8 mouse cellular contexts compared by ENCODE assay signal in the genomic region with DNA sequence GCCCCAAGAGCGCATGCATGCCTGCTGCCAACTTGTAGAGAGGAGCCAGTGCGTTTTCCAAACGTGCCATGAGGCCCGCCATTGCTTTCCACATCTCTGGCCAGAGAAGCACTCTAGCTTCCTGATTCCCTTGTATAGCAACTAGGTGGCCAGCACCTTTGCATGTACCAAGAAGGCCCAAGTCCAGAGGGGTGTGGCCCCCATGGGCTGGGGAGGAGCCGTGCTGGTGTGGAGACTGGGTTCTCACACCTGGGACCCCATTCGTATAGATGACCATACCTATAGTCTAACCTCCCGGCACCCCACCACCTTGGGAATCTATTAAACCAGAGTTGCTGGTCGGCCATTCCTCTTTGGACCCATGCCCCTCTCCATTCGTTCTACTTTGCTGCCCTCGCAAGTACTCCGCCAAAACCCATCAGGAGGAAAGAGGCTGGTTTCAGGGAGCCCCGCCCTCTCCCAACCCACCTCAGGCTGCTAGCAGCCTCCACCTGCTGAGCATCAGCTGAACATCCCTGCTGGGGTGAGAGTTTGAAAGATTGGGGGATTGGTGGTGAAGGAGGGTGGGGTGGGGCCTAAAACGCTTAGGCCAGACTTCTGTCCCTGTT. TPM values are rescaled to one million over a fixed set of nuclear protein-coding genes. Genes with fewer than 3 reads are reported as not detected.
DNase-seq lines count a peak whose midpoint lies in the region; ATAC-seq and TF ChIP-seq lines count a peak whose summit lies in the region.

A gene (plus strand): TSS at position 474 of the 608 bp plus-strand sequence.

- peak within 1 kb of the TSS; percentile 54 for H3K9ac ChIP-seq in lung, postnatal 0 days (replicated peaks; ENCODE audit: low read depth)
- peak within 1 kb of the TSS; percentile 69 for H3K9ac ChIP-seq in midbrain, embryonic 14.5 days (replicated peaks; ENCODE audit: low read length)

- H3K9me3 ChIP-seq in lung, postnatal 0 days (ENCODE audit: low read length), result no peaks in the 10 kb centered on the region
- no peaks in the 10 kb centered on the region for H3K9me3 ChIP-seq in midbrain, embryonic 14.5 days (ENCODE audit: control insufficient read depth, low read length)

- H3K36me3 ChIP-seq in lung, postnatal 0 days (ENCODE audit: insufficient read depth, low read length), result no peaks in the 10 kb centered on the region
- H3K36me3 ChIP-seq in midbrain, embryonic 14.5 days (ENCODE audit: control insufficient read depth, insufficient read depth, low read length), result no peaks in the 10 kb centered on the region

- no peak for ATAC-seq in lung, postnatal 0 days
- no peak for ATAC-seq in hematopoietic stem cell, adult 5-6 weeks (replicated peaks in 1 of 2; ENCODE audit: insufficient read depth in 1 of 2, low FRiP score in 2 of 2, low TSS enrichment in 1 of 2, low read depth in 1 of 2, poor library complexity in 2 of 2, severe bottlenecking in 2 of 2)
- ATAC-seq in midbrain, embryonic 14.5 days (ENCODE audit: low FRiP score, low TSS enrichment), result 0 out of 2 replicates have a peak, but pooled peaks have one; percentile 3

- H3K4me1 ChIP-seq in lung, postnatal 0 days (ENCODE audit: insufficient read depth, low read depth, low read length), result peaks cover 9% of the 10 kb centered on the region; the same call in 1 of the 2 replicates
- H3K4me1 ChIP-seq in bone marrow macrophage, adult 2 months (ENCODE audit: control insufficient read depth, insufficient read depth, low read length), result peaks cover 11% of the 10 kb centered on the region
- H3K4me1 ChIP-seq in midbrain, embryonic 14.5 days (ENCODE audit: control insufficient read depth, insufficient read depth, low read length), result peaks cover 15% of the 10 kb centered on the region

- H3K4me3 ChIP-seq in lung, postnatal 0 days (ENCODE audit: low read depth, low read length), result peak within 1 kb of the TSS; percentile 61
- peak within 1 kb of the TSS; percentile 90 for H3K4me3 ChIP-seq in bone marrow macrophage, adult 2 months (ENCODE audit: insufficient read depth, low read length)
- H3K4me3 ChIP-seq in midbrain, embryonic 14.5 days (replicated peaks; ENCODE audit: low read depth, low read length), result peak within 1 kb of the TSS; percentile 59

- TF ChIP-seq POLR2A in bone marrow macrophage, adult 2 months (IDR thresholded peaks at IDR 0.05; ENCODE audit: borderline replicate concordance, low read depth, low read length), result no peak

- H3K27ac ChIP-seq in lung, postnatal 0 days (ENCODE audit: low read length), result no peak within 1 kb of the TSS
- no peak within 1 kb of the TSS for H3K27ac ChIP-seq in bone marrow macrophage, adult 2 months (ENCODE audit: insufficient read depth, low read depth, low read length)
- peak within 1 kb of the TSS; percentile 71; the same call in 1 of the 2 replicates for H3K27ac ChIP-seq in midbrain, embryonic 14.5 days (replicated peaks; ENCODE audit: low read depth, low read length)

- peak within 1 kb of the TSS; percentile 88 for H3K4me2 ChIP-seq in lung, postnatal 0 days (replicated peaks; ENCODE audit: low read depth, low read length)
- H3K4me2 ChIP-seq in midbrain, embryonic 14.5 days (ENCODE audit: low read length), result peak within 1 kb of the TSS; percentile 89

- no peak for TF ChIP-seq CTCF in lung, postnatal 0 days (IDR thresholded peaks at IDR 0.05)
- no peak for TF ChIP-seq CTCF in bone marrow macrophage, adult 2 months (IDR thresholded peaks at IDR 0.05; ENCODE audit: low read depth, low read length)

- DNase-seq in lung, postnatal 0 days (ENCODE audit: low spot score), result no peak
- DNase-seq in lung, postnatal 36 days, result no peak
- no peak for DNase-seq in layer of hippocampus, adult 8-10 months (ENCODE audit: low spot score in 2 of 2)
- DNase-seq in midbrain, embryonic 14.5 days, result peak; percentile 8
- DNase-seq in right cerebral cortex, adult 18-20 months, result no peak
- DNase-seq in testis, postnatal 14 days (ENCODE audit: low spot score), result no peak

- TF ChIP-seq EP300 in lung, postnatal 0 days (IDR thresholded peaks at IDR 0.05), result no peak

- 54% methylated on average over 13 of the region's 13 CpGs for WGBS in lung, postnatal 0 days
- 32% methylated on average over 13 of the region's 13 CpGs for WGBS in midbrain, embryonic 14.5 days

- no peaks in the 10 kb centered on the region for H3K27me3 ChIP-seq in lung, postnatal 0 days (replicated peaks; ENCODE audit: insufficient read depth, low read length)
- H3K27me3 ChIP-seq in midbrain, embryonic 14.5 days (ENCODE audit: control insufficient read depth, insufficient read depth, low read length), result no peaks in the 10 kb centered on the region

RNA-seq across cellular contexts. Expression of the gene that starts here (rescaled TPM):
- 8.1 and 8.4 TPM in 2 replicates for polyA plus RNA-seq in lung, postnatal 0 days (2015; fragmentation: Nextera tagmentation; extraction: Ambion mirVana)
- 7.9 and 10.7 TPM in 2 replicates for polyA plus RNA-seq in bone marrow macrophage, adult 2 months (2012; ENCODE audit: insufficient read depth, insufficient read length, missing spikeins)
- 16.4 and 35.5 TPM in 2 replicates for total RNA-seq in hematopoietic stem cell, adult 5-6 weeks (2017)
- 10 to 100 TPM; 17.4 to 28.6 (median 22.8) TPM for total RNA-seq in layer of hippocampus, adult 8-10 months (2022)
- polyA plus RNA-seq in midbrain, embryonic 14.5 days (2014; fragmentation: Nextera tagmentation; extraction: Ambion mirVana), result 33.5 and 37.5 TPM in 2 replicates
